Mouse (Mus musculus) T-cell, adult 2 months (primary cell): Measurements from ENCODE around the gene Sval1.

Experiments used
- DNase-seq: peaks from one replicate; pipeline ENCODE4 v3.0.0; 2022; ENCODE audit warnings: low spot score

Gene Sval1

GRCm38 (mm10) chr6:41951330-41951729, at the start of gene Sval1:
Gene Sval1, plus strand, starts transcription at chr6:41951630.
- no peak for DNase-seq

- no peak for DNase-seq
Measured at GRCm38 (mm10) chr6:41911625-41912024, 39.8 kb upstream of the Sval1 start.

- DNase-seq, result no peak
Measured at GRCm38 (mm10) chr6:41914883-41915282, 36.5 kb upstream of the Sval1 start.

- no peak for DNase-seq
Measured at GRCm38 (mm10) chr6:41967840-41968239, 16.4 kb downstream of the Sval1 start, which contains the start of gene Sval3. Gene Sval3, plus strand, starts transcription at chr6:41968140.
